Mouse (Mus musculus) ES-Bruce4 (cell line): ENCODE results near the gene Usp45. TPM values are rescaled to one million over a fixed set of nuclear protein-coding genes. Genes with fewer than 3 reads are reported as not detected.

ENCODE experiments used
- H3K27ac ChIP-seq: 2 replicates; pipeline ENCODE4 v1.5.1; 2012; ENCODE audit warnings: low read length, inconsistent platforms; ENCODE audit not compliant: insufficient read depth
- H3K27me3 ChIP-seq: 2 replicates; pipeline ENCODE4 v1.6.1; 2012; ENCODE audit warnings: mild to moderate bottlenecking, low read length, inconsistent platforms; ENCODE audit not compliant: control insufficient read depth, poor library complexity, insufficient read depth, severe bottlenecking
- H3K36me3 ChIP-seq: 2 replicates; pipeline ENCODE4 v1.6.1; 2012; ENCODE audit warnings: inconsistent platforms, mild to moderate bottlenecking, low read length, moderate library complexity; ENCODE audit not compliant: control insufficient read depth, poor library complexity, insufficient read depth, severe bottlenecking
- H3K4me1 ChIP-seq: one replicate; pipeline ENCODE4 v1.8.1; 2011; ENCODE audit warnings: low read length; ENCODE audit not compliant: control insufficient read depth, insufficient read depth
- H3K4me3 ChIP-seq: 2 replicates; pipeline ENCODE4 v1.5.1; 2011; ENCODE audit warnings: low read depth, mild to moderate bottlenecking, low read length
- H3K9ac ChIP-seq: 2 replicates; pipeline ENCODE4 v1.6.1; 2012; ENCODE audit warnings: low read depth, mild to moderate bottlenecking, inconsistent platforms; ENCODE audit not compliant: poor library complexity, severe bottlenecking
- H3K9me3 ChIP-seq: replicated peaks from 2 replicates; pipeline ENCODE4 v1.6.1; 2012; ENCODE audit warnings: mild to moderate bottlenecking, low read length, inconsistent platforms; ENCODE audit not compliant: control insufficient read depth, poor library complexity, insufficient read depth, severe bottlenecking
- CTCF ChIP-seq: IDR thresholded peaks from one replicate; pipeline ENCODE4 v1.8.1; 2011; ENCODE audit warnings: low read depth, low read length
- EP300 ChIP-seq: IDR thresholded peaks from 2 replicates; pipeline ENCODE4 v1.6.1; 2011; ENCODE audit warnings: low read depth, low read length; ENCODE audit not compliant: insufficient read depth
- POLR2A ChIP-seq: IDR thresholded peaks from one replicate; pipeline ENCODE4 v1.8.1; 2011; ENCODE audit warnings: low read length; ENCODE audit not compliant: insufficient read depth
- polyA plus RNA-seq: library from polyadenylated mRNA; stranded (reverse); fragments of >200 nt; gene quantifications from 2 replicates; pipeline ENCODE4 v1.2.4, GENCODE M21; 2011; ENCODE audit warnings: low read depth; ENCODE audit not compliant: missing spikeins, insufficient read depth, insufficient read length

The Usp45 gene
- polyA plus RNA-seq, 1 experiment = 38.1 TPM

DNA sequence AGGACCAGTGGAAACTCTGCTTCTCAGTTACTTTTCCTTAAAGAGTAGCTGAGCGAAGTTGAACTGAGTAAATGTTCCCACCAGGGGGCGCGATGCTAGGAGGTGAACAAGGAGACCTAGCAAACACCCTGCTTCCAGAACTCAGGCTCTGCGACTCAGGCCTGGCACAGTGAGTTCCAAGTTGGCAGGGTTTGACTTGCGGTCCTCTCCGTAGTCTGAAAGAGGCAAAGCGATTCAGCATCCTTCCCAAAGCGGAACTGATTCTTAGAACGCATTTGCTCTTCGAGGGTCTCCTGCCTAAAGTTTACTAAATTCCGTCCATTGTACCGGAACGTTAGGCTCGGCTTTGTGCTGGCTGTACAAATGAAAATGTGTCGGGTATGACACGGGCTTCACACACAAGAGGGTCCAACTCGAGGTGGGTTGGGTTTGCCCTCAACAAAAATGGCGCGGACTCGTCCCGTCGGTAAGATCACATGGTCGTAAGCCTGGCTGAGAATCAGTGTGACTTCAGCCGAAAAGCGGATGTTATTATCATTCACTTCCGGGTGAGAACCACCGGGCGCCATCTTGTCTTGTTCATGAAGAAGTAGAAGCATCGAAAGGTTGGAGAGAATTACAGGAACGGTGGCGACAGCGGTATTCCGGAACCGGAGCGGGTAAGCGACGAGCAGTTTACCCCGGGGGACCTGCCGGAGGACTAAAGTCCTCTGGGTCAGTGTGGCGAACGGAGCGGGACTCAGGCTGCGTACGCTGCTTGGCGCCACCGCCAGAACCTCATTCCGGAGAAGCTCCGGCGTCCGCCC is 80.7 kb downstream of the Usp45 start, which contains the start of gene Pnisr:
TSS of gene Pnisr (plus strand) at position 103 of the 806 bp plus-strand sequence.
- Histone ChIP-seq H3K27me3 (no peaks in the 10 kb centered on the region), H3K4me3 (peak within 1 kb of the TSS; percentile 93), H3K27ac (peak within 1 kb of the TSS; percentile 92), H3K4me1 (no peaks in the 10 kb centered on the region), H3K9me3 (no peaks in the 10 kb centered on the region), H3K36me3 (0 out of 2 replicates have a peak, but pooled peaks cover 3% of the 10 kb centered on the region), H3K9ac (peak within 1 kb of the TSS; percentile 95)
- TF ChIP-seq CTCF (peak; percentile 64), EP300 (no peak), POLR2A (peak; percentile 38)

DNA sequence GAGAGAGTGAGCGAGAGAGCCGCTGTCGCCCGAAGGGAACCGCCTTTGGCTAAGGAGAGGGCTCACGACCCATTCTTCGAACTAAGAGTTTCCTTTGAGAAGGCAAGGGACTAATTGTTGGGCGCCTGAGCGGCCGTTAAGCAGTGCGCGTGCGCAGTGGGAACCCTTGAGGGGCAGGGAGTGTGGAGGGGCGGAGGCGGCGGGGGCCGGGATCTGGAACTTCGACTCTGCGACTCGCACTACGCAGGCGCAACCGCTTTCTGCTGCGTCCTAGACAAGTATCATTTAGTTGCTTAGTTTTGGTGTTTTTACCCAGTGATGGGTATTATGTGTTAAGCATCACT is 81.3 kb downstream of the Usp45 start:
- no peaks in the 10 kb centered on the region for H3K4me1 ChIP-seq
- no peaks in the 10 kb centered on the region for H3K9me3 ChIP-seq
- TF ChIP-seq CTCF (no peak), POLR2A (no peak), EP300 (no peak)

DNA sequence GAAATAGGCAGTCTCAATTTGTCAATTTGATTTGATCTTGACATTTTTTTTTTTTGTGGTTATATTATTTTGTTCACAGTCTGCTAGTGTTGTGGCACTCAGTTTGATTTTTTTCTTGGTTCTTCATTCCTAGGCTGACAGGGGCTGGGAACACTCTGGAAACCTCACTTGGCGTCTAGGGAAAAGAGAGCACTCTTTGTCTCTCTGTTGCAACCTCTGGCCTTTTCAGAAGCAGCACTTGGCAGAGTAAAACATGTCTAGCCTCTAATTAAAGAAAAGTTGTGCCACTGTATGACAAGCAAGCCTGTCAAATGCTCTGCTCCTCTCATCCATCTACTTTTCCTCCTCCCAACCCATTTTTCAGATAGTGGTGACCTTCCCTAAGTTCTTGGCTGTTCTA is 90.5 kb downstream of the Usp45 start:
- Histone ChIP-seq H3K4me1 (no peaks in the 10 kb centered on the region), H3K36me3 (peaks cover 47% of the 10 kb centered on the region)
- TF ChIP-seq EP300 (no peak), POLR2A (no peak), CTCF (no peak)

More for the DNA sequence above, 81.3 kb downstream of the Usp45 start:
- H3K4me3 ChIP-seq = peak overlapping the region; percentile 93
- peak overlapping the region; percentile 88 for H3K27ac ChIP-seq
- H3K27me3 ChIP-seq = no peaks in the 10 kb centered on the region
- 0 out of 2 replicates have a peak, but pooled peaks cover 3% of the 10 kb centered on the region for H3K36me3 ChIP-seq
- peak overlapping the region; percentile 95 for H3K9ac ChIP-seq

DNA sequence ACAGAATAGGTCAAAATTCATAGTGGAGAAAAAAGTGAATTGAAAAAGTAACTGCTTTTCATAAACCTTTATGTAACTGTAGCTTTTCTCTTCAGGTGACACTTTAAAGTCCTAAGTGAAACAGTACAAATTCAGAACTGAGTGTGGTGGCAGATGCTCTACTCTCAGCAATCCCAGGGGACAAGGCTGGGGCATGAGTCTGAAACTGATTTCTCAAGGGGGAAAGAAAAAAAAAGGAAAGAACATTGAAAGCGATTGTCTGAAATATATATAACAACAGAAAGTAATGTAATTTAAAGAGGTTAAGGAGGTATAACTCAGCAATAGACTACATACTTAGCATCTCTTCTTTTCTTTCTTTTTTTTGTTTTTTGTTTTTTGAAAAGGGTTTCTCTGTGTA is 98.3 kb downstream of the Usp45 start:
- Histone ChIP-seq H3K9ac (no peak overlapping the region), H3K4me3 (no peak overlapping the region), H3K4me1 (no peaks in the 10 kb centered on the region), H3K27ac (no peak overlapping the region), H3K9me3 (no peaks in the 10 kb centered on the region), H3K27me3 (no peaks in the 10 kb centered on the region), H3K36me3 (peaks cover 62% of the 10 kb centered on the region)
- TF ChIP-seq POLR2A (no peak), CTCF (no peak)

More for the DNA sequence above, 90.5 kb downstream of the Usp45 start:
- Histone ChIP-seq H3K27ac (no peak overlapping the region), H3K9ac (no peak overlapping the region), H3K27me3 (no peaks in the 10 kb centered on the region), H3K9me3 (no peaks in the 10 kb centered on the region), H3K4me3 (no peak overlapping the region)

DNA sequence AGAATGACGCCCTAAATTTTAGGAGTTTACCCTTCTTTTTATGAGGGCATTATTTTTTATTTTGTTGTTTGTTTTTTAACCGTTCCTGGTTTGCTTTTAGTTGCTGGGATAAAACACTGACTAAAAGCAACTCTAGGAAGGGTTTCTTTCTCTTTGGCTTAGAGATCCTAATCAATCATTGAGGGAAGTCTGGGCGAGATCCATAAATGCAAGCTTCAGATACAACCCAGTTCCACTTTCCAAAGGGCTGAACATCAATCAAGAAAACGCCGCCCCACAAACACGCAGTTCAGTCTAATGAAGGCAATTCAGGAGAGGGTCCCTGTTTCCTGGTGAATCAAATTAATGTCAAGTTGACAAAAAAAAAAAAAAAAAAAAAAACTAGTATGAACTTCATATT is 111.8 kb downstream of the Usp45 start:
- Histone ChIP-seq H3K36me3 (peaks cover 10% of the 10 kb centered on the region), H3K27me3 (no peaks in the 10 kb centered on the region), H3K27ac (no peak overlapping the region), H3K4me3 (no peak overlapping the region), H3K4me1 (no peaks in the 10 kb centered on the region), H3K9me3 (no peaks in the 10 kb centered on the region), H3K9ac (no peak overlapping the region)
- no peak for TF ChIP-seq POLR2A
- TF ChIP-seq CTCF = no peak
- no peak for TF ChIP-seq EP300

DNA sequence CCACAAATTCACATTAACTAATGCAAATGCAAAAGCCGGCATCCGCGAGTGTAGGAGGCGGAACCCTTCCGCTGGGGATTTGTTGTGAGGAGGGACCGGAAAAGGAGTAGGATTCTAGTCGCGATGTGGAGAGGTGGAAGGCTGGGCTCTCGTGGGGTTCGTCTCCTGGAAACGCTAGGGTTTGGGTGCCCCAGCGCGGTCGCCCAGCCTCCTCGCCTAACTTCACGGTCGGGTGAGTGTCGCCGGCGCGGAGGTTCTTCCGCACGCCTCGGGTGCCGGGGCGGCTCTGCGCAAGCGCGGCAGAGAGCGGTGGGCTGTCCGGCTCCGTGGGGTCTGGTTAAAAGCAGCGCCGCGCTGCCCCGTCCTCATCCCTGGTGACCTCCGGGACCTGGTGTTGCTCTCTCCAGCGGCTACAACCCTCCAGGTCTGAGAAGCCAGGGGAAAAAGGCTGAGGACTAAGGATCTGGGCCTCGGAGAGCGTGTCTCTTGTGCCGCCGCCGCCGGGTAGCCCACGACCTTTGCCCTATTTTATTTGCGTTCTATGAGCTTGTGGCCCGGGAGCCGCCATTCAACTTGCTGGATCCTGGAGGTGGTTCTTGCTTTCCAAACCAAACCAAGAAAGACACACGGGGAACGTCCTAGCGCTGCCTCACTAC is 112.7 kb downstream of the Usp45 start, which contains the start of gene Coq3:
TSS of gene Coq3 (plus strand) at position 109 of the 656 bp plus-strand sequence.
- Histone ChIP-seq H3K4me3 (peak within 1 kb of the TSS; percentile 78), H3K9ac (peak within 1 kb of the TSS; percentile 75), H3K27me3 (no peaks in the 10 kb centered on the region), H3K9me3 (no peaks in the 10 kb centered on the region), H3K27ac (no peak within 1 kb of the TSS; the same call in 1 of the 2 replicates), H3K4me1 (no peaks in the 10 kb centered on the region), H3K36me3 (peaks cover 5% of the 10 kb centered on the region)
- TF ChIP-seq EP300 (no peak), CTCF (no peak), POLR2A (no peak)
